Mouse (Mus musculus) spleen, postnatal 10 days (tissue): ENCODE data around the gene Tagap.
"Not testable (repeated sequence)": the region's sequence is repeated elsewhere in the genome, so short reads cannot be mapped to it uniquely, and the experiment has no call there.

Experiments
- DNase-seq, 2 experiments: peaks; one replicate each; pipeline ENCODE4 v3.0.0; 2021 to 2022; ENCODE audit warnings: low spot score in 2 of 2

Tagap gene

DNA sequence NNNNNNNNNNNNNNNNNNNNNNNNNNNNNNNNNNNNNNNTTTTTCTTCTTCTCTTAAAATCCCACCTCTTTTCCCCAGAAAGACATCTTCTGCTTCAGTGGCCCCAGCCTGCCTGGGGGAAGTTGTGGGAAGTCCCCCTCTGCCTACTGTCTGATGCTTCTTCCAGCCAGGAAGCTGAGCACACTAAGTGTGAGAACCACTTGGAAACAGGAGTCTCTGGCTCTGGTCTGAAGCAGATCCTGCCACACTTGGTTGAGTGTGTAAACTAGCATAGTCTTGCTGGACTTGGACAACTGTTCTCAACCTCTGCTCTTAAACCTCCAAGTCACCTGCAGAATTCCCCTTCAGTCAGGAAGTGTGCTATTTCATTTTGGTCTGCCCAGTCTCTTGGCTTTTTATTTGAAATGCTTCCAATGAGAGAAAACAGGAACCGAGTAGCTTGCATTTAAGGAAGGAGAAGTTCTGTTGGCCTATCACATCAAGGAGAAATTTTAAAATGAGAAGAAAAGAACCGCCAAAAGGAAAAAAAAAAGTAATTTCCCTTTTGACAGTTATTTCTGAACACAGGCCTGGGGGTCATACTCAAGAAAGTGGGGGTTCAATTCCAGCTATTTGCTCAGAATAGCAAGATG, 11.1 kb upstream of the Tagap start:
- DNase-seq: no peak

DNA sequence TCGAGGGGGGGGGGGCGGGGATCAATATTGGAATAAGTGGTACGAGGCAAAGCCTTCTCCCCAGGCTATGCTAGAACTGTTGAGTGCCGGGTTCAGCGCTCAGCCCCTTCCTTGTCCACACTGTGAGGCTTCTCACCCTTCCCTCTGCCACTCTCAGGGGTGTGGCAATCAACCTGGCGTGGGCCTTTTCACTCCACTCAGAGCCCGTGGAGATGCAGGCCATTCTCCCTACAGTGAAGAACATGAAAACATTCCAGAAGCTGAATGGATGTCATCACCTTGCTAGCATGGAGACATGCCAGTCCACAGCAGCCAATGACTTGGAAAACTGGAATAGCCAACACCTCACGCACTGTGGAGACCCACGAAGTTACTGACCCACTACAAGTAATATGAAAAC, 10.0 kb upstream of the Tagap start:
- no peak for DNase-seq

- peak in 1 of 2 experiments; percentile 35 for DNase-seq
These were observed 8.8 kb upstream of the Tagap start for GRCm38 (mm10) chr17:7916782-7917574.

DNA sequence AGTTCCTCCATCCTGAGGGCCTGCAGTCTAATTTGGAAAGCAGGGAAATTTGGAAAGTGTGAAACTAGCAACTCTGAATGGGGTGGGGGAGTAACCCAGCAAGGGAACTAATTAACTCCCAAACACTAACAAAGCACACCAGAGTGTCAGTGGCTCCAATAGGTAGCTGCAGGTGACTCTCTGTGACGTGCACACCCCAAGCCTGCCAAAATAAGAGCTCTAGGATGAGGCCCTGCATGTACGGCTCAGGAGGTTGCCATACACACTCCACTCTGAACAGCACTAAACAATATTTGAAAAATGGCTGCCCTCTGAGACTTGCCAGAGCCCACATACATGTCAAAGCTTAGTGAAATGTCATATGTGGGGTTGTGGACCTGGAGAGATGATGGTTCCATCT, 7.4 kb upstream of the Tagap start:
- no peak for DNase-seq

- DNase-seq: no peak
These were observed 6.6 kb upstream of the Tagap start for GRCm38 (mm10) chr17:7919209-7919608.

GRCm38 (mm10) chr17:7922564-7922963, 3.2 kb upstream of the Tagap start:
- no peak for DNase-seq

- no peak for DNase-seq
These were observed 1.5 kb upstream of the Tagap start for GRCm38 (mm10) chr17:7924185-7924725.

DNA sequence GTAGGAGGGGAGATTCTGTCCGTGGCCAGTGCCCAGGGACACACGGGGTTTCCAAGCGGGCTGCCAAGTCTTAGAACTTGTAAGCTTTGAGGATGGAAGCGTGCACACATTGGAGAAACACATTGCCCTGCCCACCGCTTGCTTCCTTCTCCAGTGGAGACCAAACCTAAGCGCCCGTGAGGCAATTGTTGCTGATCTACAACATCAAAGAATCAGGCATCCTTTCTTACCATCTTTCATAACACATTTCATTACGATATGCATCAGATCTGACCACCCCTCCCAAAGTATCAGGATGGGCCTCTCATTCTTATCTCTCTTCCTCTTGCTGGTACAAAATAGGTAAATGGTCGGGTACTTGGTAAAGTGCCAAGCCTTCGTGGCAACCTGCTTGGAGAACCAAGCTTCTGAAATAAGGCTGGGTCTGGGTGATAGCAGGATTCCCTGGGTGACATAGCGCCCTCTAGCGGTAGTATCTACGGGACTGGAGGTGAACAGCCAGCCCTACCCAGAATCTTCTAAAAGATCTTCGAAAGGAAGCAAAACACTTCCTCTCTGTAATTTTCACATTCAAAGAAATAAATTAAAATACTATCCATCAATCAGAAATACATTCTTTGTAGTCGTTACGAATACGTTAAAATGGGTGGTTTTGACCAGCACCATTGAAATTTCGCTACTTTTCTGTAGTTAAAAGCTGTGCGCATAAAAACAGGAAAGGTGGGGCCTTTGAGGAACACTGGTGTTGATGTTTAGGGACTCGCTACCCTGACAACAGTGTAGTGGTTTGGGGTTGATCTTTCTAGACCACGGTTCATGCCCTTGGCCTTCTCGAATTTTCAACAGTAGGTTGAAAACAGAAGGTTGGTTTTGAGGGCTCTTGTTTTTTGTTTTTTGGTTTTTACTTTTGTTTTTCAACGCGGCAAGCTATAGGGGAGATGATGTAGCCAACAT, 2.1 kb downstream of the Tagap start:
- peak; percentile 65 to 89 for DNase-seq

DNA sequence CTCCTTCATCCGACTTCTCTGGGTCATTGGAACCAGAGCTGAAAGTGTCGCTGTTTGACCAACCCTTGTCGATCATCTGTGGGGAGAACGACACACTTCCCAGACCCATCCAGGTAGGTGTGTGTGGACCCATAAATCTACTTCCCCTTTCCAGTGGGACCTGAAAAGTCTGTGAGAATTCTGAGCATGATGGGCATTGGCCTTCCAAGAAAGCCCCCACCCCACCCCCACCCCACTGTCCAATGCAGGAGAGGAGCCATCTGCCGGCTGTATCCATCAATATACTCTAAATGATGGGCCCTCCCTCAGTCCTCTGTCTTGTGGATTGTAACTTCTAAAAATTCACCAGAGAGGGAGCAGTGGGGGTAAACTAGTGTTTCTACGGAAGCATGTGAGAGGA, 2.9 kb downstream of the Tagap start:
- DNase-seq: no peak

DNA sequence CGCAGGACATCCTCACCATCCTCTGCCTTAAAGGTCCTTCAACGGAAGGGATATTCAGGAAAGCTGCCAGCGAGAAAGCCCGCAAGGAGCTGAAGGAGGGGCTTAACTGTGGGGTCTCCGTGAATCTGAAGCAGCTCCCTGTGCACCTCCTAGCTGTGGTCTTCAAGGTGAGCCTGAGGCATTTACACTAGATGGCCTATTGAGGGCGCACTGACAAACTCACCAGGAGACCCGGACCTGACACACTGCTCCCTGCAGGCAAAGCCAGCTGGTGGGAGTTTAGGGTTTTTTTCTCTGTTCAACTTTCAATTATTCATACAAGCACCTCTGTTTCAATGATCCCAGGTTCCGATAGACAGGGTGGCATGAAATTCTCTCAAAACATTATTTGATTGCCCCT, 3.5 kb downstream of the Tagap start:
- no peak for DNase-seq

DNA sequence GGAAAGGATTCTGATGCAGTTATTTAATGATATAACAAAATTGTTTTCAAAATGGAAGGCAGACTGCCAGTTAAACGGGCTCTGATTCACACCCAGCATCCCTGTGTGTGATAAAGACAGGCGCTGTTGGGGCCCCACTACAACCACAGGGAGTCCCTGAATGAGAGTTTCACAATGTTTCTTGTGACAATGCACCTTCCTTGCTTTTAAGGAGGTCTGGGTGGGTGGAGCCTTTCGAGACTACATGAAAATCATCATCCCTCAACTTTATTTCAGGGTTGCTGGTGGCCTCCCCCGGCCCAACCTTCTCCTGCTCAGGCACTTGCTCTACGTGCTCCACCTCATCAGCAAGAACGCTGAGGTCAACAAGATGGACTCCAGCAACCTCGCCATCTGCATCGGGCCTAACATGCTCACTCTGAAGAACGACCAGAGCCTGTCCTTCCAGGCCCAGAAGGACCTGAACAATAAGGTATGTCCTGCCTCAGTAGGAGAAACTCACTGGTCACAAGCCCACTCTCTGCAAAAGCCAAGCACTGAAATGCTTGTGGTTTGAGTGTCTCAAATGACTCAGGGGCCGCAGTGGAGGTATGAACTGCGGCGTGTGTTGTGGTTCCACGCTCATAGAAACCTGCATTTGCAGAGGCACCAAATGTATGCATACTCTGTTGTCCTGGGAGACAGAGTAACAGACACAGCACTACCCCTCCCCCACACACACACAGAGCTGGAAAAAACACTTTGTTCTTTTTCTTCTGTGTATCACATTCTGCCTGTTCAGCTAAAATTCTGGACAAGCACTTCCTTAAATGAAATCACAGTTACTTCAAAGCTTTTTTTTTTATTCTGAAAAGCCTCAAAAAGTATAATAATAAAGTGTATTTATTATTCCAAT, 5.5 kb downstream of the Tagap start:
- peak in 1 of 2 experiments; percentile 2 for DNase-seq

GRCm38 (mm10) chr17:7932121-7932520, 6.3 kb downstream of the Tagap start:
- not testable (repeated sequence) for DNase-seq

- peak in 1 of 2 experiments; percentile 44 for DNase-seq
These were observed 13.8 kb downstream of the Tagap start for GRCm38 (mm10) chr17:7939640-7940039.

DNA sequence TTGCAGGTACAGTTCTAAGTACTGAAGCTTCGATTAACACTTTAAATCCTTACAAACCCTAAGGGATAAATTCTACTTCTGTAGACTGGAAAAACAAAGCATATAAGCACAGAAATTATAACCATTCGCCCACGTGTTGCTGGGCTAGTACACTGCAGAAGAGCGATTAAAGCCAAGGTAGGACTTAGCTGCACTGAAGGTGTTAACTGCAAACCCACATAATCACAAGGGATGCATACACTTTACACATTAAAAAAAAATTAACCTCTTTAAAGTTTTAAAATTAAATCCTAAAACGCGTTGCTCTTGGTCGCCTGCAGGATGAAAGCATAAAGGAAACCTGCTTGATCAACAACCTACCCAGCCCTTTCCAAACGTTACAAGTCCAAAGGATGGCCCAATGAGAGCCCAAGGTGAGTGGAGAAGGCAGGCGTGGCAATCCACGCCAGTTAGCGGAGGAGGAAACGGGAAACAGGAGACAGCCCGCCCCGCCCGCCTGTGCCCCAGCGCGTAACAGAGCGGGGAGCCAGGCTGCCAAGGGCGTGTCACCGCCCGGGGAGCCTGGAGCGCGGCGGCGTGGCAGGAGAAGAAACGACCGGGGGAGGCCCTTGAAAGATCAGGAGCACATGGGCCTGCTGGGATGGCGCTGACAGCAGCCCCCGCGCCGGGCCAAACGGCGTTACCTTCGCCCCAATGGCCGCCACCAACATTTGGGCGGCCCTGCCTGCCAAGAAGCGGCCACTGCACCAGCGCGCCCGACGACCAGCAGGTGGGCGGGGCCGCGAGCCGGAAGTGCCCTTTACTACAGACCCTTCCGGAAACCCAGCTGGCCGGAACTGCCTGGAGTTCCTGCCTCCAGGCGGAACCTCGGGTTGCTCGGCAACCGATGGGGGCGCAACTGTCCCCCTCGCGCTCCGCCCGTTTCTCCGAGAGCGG, 19.6 kb downstream of the Tagap start, which contains the start of gene Rsph3a:
Rsph3a (plus strand) TSS at position 498 of the 936 bp plus-strand sequence.
- peak; percentile 57 to 79 for DNase-seq

DNA sequence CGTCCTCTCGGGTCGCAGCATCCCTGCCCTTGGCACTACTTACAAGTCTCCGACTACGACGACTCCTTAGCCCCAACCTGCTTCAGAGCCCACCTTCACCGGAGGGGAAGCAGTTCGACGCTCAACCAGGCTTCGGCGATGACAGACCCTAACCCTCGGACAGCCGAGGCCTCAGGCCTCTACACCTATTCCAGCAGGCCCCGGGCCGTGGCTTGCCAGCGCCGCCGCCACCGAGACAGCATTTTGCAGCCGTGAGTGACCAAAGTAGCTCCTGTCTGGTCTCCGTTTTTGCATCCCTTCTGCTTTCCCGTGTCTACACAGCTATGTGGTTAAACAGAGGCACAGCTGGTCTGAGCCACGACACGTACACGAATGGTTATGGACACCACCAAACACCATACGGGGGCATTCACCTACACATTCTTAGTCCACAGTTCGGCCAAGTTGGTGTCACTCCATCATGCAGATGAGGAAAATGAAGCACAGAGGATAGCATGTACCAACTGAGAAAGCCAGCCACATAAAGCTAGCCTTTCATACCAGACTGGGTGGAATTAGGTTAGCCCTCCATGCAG, 20.3 kb downstream of the Tagap start:
- DNase-seq: not testable (repeated sequence)

GRCm38 (mm10) chr17:7951333-7951732, 25.5 kb downstream of the Tagap start:
- not testable (repeated sequence) for DNase-seq

- not testable (repeated sequence) for DNase-seq
These were observed 31.4 kb downstream of the Tagap start for GRCm38 (mm10) chr17:7957242-7957641.

GRCm38 (mm10) chr17:7963333-7963732, 37.5 kb downstream of the Tagap start:
- not testable (repeated sequence) for DNase-seq

DNA sequence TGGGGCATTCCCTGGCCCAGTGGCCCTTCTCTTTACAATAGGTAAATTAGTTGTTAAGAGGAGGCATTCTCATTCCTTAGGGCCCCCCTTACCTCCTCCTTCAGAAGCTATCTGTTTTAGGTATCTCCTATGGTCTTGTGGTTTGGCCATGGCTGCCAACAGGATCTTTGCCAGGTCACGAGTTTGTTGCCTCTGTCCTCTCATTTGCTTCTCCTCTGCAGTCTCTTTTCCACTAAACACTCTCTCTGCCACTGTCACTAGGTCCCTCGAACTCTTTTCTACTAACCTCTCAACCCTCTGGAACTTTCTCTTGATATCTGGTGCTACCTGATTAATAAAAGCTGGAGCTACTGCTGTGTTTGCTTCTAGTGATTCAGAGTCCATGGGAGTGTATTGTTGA, 38.6 kb downstream of the Tagap start:
- not testable (repeated sequence) for DNase-seq
